Mouse (Mus musculus): Measurements from ENCODE around the gene Tmem136. TPM values are rescaled to one million over a fixed set of nuclear protein-coding genes. Genes with fewer than 3 reads are reported as not detected.
A peak's percentile ranks its signal among the peaks of the same experiment; 100 is the strongest.

Gene Tmem136
- polyA plus RNA-seq, 1 experiment from 2014 or later, result 0.29 TPM

DNA sequence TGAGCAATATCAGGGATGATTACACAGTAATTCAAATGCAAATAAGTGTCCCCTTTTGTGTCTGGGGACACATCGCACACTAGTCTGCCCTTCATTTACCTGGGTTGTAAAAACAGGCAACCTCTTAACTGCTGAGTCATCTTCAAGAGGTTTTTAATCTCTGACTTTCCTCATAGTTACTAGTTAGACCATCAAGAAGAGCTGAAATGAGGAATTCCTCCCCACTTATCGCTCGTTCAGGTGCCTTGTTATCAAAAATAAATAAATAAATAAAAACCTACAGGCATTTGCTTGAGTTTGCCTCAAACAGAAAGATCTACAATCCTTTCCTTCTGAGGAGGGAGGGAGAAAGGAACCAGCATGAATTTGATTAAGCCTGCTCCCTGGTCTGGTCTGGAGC is 7.6 kb downstream of the Tmem136 start:
- no peak for DNase-seq (ENCODE audit: low spot score)

DNA sequence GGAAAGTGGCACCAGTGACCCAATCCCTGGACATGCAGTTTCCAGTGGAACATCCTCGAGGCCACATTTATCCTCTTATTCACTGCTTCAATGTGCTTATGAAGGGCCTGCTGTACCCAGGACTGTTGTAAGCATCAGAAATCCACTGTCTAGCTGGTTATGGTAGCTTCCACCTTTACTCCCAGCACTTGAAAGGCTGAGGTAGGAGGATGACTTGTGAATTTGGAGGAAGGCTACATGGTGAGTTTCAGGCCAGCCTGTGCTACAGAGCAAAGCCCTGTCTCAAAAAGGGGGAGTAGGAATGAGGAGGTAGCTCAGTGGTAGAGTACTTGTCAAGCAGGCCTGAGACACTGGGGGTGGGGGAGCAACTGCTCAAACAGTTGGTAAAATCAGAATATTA is 8.3 kb downstream of the Tmem136 start:
- no peak for DNase-seq (ENCODE audit: low spot score)

DNA sequence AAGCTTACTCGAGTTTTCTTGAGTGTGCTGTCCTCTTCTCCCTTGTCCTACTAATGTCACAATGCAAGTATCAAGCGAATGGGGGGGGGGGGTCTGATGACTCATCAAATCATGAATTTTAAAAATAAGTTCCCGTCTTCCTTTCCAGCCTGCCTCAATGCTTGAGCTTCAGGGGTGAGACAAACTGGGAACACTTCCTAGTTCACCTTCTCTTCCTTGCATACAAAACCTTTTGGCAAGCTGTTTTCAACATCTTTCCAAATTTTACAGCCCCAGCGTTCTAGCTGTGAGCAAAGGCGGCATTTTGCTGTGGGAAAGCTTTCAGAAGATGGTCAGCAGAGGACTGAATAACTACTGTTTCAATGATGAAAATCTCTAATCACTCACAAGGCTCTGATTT is 8.8 kb downstream of the Tmem136 start:
- DNase-seq (ENCODE audit: low spot score), result no peak

DNA sequence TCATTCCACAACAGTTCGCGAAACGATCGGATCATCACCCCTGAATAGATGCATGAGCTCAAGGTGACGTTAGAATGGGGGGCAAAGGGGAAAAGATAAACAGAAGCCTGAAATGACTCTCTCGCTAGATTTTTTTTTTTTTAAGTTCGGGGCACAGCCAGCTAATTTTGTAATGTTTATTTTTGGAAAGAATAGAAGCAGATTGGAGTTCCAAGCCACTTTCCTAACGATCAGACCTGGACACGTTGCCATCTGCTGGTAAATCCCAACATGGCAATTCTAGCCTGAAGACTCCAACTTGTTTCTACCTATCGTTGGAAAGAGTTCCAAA is 9.2 kb downstream of the Tmem136 start, which contains the start of gene Arhgef12:
Arhgef12 (minus strand) TSS at position 53 of the 331 bp plus-strand sequence.
- no peak for DNase-seq (ENCODE audit: low spot score)

DNA sequence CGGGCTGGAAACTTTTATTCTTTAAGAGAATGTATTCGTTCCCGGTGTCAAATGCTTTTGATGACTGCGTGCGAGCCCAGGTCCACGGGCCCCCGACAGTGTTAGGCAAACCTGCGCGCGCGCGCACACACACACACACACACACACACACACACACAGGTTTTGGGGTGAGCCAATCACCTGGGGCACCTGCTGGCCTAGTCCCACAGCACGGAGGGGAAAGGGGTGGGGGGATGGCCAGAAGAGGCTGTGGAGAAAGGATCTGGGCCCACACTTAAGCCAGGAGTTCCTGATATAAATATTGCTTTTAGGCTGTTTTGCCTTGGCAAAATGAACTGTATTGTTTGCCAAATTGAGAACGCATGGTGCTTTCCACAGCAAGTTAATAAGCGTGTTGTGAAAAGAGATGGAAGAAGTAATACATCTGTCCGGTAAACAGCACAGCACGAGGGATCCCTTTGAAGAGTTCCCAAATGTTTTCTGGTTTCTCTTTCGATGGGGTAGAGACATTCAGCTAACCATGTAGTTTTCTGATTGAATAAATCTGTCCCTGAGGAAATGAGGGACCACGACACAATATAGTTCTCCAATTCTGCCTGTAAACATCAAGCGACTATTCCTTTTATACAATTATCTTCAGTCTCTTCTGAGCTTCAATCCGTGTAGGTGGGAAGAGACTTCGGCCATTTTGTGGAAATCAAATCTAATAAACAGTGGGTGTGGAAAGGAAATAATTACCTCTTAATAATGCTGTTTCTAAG is 9.8 kb downstream of the Tmem136 start:
- no peak for DNase-seq (ENCODE audit: low spot score)

DNA sequence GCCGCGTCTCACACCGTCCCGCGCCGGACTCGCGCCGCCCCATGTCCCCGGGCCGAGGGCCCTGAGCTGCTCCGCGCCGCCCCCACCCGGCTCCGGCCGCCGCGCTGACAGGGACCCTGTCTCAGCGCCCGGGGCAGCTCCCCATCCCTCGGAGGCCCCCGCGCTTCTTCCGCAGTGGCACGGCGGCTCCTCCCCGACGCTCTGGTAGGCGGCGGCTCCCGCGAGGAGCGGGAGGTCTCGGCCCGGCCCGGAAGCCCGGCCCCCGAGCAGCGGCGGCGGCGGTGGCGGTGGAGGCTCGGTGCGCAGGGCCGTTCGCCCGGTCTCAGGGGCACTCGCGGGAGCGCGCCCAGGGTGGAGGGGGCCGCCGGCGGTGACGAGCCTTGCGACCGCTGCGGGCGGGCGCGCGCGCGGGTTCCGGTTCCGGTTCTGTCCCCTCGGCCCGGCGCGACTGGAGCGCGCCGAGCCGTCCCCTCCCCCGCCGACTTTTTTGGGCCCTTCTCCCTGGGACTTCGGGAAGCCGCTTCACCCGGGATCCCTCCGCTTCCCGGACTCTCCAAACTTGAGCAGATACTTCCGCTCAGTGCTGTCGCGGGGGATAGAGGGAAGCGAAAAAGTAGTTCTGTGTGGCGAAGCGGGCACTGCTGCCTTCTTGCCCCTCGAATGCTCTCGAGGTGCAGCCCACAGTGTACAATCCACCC is 10.6 kb downstream of the Tmem136 start:
- DNase-seq (ENCODE audit: low spot score), result peak; percentile 57

DNA sequence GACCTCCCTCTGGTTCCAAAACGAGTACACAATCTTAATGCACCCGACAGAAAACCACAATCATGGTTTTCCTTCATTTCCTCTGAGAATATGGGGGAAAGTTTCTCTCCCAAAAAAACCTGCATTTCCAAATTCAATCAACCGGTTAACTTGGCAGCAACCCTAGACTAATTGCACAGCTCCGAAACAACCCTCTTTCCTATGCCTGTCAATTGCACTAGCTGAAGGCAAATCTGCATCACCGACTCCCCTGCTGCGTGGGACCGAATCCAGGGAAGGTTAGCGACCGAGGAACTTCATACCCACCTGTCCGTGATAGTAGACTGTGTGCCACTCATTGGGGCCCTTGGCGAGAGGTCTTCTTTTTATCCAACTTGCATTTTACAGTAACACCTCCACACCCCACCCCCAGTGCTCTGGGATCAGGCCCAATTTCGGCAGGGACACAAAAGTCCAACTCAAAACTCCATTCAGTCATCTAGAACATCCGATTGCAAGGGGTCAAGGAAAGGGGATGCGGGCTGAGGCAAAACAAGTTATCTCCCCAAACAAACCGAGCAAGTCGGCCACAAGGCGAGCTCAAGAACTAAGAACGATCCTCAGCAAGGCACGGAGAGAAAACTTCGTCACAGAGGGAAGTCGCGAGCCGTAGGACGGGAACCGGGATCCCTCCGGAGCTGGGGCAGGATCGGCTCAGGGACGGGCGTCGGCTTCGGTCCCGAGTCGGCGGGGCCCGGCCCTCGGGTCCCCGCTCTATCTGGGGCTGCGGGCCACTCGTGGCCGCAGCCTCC is 11.3 kb downstream of the Tmem136 start:
- DNase-seq (ENCODE audit: low spot score), result peak; percentile 5

DNA sequence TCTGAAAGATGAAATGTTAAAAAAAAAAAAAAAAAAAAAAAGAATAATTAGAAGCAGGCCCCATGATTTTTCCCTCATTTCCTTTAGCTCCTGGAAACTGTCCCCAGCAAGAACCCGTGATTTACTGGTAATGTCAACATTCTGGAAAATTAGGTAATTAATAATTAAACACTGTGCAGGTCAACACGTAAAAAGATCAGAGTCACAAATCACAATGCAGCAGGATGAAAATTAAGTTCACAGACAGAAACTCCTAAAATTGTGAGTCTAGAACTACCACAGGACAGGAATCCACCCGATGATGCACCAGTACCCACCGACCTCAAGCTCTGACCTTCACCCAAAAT is 11.9 kb downstream of the Tmem136 start:
- no peak for DNase-seq (ENCODE audit: low spot score)

DNA sequence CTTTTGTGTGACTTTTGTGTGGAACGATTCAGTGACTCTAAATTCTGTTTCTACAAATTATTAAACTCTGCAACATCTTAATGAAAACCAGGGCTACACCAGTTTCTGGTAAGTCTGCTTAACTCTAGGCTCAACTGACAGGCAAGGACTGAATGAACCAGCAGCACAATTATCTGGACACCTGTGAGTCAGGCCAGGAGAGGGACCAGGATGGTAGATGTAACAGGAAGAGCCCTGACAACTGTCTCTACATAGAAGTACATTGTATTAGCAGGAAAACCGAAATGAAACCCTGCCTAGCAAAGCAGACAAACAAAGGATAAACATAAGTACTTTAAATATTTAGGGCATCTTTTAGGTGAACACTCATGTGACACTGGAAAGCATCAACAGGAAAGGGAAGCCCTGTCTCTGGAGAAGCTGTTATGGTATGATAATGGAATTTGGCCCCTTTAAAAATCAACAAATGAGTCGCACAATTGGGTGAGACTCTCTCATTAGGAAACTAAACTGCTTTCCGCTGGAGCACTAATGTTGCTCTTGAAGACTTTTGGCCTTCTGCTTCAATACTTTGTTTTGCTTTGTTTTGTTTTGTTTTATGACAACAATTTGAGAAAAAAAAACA is 12.6 kb downstream of the Tmem136 start:
- no peak for DNase-seq (ENCODE audit: low spot score)

DNA sequence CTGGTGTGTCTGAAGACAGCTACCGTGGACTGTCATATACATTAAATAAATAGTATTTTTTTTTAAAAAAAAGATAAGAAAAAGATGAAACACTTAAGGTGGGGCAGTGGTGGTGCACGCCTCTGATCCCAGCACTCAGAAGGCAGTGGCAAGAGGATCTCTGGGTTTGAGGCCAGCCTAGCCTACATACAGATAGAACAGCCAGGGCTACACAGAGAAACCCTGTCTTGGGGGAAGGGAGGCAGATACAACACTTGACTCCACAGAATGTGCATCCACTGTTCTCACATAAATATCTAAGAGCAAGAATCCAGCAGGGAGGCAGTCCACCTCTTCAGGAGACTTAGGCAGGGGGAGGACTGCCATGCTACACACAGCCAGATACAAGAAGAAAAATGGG is 13.4 kb downstream of the Tmem136 start:
- DNase-seq (ENCODE audit: low spot score), result no peak

DNA sequence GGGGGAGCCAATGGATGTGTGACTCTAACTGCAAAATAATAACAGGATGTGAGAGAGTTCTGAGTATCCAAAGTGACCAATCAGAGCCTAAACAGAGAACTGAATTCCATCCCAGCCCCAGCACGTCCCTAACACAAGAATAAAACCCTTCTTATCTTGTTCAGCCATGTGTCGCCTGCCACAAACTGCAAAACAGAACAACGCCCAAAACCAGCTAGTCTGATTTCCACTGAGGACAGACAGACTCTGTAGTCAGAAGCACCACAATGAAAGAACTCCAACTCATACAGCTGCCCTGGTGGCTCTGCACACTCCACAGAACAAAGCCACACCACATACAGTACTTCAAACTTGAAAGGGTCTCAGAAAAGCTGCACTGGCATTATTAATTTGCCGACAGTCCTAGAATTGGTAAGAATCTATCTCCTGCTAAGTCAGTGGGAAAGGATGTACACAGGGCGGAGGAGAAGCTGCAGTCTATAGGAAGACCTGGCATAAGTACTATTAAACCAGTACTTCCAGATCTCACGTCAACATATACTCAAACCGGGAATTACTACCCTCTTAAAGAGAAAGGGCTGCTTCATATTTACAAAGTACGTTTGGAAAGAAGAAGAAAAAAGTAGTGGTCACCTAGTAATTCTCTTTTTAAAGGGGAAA is 14.3 kb downstream of the Tmem136 start:
- DNase-seq (ENCODE audit: low spot score), result no peak

DNA sequence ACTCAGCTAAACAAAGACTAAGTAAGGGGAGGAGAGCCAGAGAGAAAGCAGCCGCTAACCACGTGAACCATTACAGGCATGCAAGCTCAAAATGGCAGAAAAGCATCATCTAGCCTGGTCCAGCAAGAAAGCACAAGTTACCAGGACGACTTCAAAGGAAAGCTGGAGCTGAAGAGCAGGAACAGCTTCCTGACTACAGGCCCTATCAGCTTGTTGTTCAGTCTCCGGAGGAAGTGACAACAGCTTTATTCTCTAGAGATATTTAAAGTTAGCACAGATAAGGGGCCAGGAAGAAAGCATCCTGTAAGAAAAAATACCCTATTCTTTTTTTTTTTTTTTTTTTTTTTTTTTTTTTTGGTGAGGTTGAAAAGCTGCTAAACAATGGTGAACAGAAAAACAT is 17.4 kb downstream of the Tmem136 start:
- no peak for DNase-seq (ENCODE audit: low spot score)

DNA sequence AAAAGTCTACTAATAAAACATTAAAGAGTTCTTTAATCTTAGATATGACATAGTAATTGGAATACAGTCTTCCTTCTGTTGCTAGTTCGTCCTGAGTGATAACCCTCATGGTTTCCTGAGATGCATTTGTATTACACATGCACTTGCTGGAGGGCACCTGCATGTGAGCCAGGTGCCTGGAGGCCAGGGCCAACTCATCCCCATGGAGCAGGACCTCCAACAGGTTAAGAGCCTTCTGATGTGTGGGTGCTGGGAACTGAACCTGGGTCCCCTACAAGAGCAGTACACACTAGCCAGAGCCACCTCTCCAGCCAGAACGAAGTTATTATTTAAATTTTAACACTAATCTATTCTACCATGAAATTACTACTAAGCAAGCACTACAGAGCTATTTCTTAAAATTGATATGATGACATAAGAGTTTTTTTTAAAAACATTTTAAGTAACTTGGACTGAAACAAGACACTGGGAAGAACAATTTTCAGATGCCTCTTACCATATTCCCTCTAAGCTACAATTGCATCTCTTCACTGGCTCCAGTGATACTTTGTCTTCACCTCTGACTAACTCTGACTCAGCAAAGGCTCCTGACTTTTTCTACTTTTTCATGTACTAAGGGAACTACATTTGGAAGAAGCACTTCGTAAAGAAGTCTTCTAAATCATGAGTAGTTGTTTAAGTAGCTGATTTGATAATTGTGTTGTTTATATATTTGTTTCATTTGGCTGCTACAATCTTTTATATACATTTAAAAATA is 18.4 kb downstream of the Tmem136 start:
- DNase-seq (ENCODE audit: low spot score), result no peak

DNA sequence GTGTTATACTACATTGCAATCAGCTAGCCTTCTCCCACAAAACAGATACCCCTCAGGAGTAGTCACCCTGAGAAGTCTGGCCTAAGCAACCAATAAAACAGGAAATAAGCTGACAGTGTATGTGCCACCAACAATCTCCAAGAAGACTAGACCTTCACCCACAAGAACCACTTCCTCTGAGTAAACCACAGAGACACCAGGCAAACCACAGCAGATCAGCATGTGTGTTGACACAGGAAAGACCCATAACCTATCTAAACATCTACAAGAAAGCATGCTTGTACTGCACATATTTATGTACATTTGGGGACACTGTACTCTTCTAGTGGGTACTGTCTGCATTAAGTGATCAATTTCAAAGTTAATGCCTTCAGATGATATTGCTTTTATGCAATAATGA is 20.0 kb downstream of the Tmem136 start:
- DNase-seq (ENCODE audit: low spot score), result peak; percentile 61

DNA sequence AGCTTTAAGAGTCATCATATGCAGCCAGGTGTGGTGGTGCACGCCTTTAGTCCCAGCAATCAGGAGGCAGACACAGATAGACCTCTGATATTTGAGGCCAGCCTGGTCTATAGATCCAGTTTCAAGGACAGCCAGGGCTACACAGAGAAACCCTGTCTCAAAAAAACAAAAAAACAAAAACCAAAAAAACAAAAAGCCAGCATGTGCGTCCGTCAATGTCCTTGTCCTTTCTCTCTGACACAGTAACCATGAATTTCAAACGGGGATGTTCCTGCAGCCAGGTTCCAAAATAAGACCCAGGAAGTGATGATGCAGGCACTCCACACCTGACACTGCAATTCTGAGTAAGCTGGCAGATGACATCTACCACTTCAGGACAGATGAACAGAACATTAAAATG is 21.5 kb downstream of the Tmem136 start:
- no peak for DNase-seq (ENCODE audit: low spot score)

DNA sequence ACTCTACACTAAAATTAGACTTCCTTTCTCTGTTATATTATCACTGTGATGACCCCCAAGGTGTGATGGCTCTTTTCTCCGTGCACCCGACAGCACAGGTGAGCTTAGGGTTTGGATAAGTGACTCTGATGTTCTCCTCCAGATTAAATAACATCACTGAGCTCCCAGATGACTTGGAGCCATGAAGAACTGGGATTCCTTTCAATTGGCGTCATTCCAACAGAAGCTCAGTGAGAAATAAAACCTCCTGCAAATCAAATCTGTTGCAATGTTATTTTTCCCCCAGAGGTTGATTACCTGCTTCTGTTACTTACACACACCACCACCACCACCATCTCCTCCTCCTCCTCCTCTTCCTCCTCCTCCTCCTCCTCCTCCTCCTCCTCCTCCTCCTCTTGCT is 22.6 kb downstream of the Tmem136 start:
- DNase-seq (ENCODE audit: low spot score), result no peak

DNA sequence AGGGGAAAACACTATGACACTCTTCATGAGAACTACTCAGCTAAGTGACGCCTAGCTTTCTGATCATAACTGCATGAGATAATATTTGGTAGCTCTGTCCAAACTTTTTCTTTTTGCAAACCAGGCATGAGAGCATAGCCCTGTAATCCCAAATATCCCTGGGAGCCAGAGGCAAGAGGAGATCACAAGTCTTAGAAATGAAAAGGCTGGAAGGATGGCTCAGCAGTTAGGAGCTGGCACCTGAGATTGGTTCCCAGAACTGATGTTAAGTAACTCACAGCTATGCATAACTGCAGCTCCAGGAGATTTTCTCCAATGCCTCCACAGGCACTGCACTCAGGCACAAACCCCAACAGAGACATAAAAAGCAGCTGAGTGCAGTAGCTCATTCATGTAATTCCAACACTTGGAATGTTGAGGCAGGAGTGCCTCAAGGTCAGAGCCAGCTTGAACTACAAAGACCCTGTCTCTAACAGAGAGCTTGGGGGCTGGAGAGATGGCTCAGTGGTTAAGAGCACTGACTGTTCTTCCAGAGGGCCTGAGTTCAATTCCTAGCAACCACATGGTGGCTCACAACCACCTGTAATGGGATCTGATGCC is 30.6 kb downstream of the Tmem136 start:
- no peak for DNase-seq (ENCODE audit: low spot score)

DNA sequence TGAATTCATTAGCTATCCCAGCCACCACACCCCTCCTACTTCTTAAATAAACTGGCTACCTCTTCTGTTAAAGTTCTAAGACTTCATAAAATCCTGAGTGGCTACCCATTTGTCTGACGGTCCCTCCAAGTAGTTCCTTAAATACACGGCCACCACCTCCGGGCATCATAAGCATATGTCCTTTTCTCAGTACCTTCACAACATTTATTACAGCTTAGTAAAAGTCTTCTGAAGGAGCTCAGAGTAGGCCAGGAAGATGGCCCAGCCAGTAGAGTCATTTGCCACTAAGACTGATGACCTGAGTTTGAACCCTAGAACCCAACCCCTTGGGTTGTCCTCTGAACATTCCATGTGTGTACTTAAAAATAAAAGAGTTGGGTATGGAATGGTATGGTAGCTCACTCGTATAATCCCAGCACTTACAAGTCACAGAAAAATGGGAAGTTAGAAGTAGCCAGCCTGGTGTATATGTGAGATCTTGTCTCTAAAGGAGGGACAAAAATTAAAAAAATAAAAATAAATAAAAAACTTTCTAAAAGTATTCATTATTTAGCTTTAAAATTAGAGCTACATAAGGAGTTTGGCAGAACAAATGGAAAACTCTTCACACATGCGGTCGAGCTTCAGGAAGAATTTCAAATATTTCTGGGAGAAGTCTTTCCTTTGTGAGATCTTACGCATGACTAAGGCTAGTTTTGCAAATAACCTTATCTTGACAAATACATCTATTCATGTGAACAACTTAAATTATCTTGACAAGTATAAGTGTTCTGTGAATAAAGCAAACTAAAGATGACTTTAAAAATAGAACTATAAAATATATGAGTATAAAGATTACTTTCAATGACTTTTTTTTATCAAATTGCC is 31.6 kb downstream of the Tmem136 start:
- no peak for DNase-seq (ENCODE audit: low spot score)

DNA sequence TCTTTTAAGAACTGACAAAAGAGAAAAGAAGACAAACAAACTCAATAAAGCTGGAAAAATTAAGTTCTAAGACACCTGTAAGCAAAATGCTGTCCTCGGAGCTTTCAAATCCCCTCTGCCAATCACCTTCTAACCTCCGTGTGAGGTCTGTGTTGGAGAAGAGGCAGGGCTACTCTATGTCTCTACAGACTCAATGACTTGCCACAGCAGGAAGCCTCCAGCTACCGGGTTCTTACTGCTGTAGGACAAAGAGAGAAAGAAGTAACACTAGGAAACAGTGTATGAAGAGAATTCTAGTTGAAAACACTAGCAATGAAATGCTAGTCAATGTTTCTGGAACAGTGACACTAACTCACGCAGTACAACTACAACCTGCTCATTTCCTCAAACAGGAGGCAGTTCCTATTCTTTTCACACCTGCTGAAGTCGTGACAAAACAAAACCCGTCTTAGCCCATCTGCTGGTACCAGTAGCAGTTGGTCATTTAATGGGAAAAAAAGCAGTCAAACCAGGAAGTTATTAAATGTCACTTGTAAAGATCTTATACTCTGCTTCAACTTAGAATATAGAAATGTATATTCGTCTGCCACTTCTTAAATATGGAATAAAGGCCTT is 32.8 kb downstream of the Tmem136 start:
- DNase-seq (ENCODE audit: low spot score), result no peak

Measured in thymus, postnatal 0 days (tissue).